Mouse (Mus musculus): ENCODE data around the gene Stx18. TPM values are rescaled to one million over a fixed set of nuclear protein-coding genes. Genes with fewer than 3 reads are reported as not detected.

The Stx18 gene
- total RNA-seq, 2 experiments from 2014 or later = 33.3 to 34.1 TPM

- DNase-seq (ENCODE audit: low spot score in 2 of 2) = no peak
Observed at GRCm38 (mm10) chr5:38126519-38127306, 88.2 kb downstream of the Stx18 start.

GRCm38 (mm10) chr5:38129339-38129738 is 90.8 kb downstream of the Stx18 start:
- no peak for DNase-seq (ENCODE audit: low spot score in 2 of 2)

- DNase-seq (ENCODE audit: low spot score in 2 of 2) = no peak
Observed at GRCm38 (mm10) chr5:38136247-38136646, 97.7 kb downstream of the Stx18 start.

- DNase-seq (ENCODE audit: low spot score in 2 of 2) = no peak
Observed at GRCm38 (mm10) chr5:38137163-38137562, 98.6 kb downstream of the Stx18 start.

- no peak for DNase-seq (ENCODE audit: low spot score in 2 of 2)
Observed at GRCm38 (mm10) chr5:38140893-38141292, 102.4 kb downstream of the Stx18 start.

GRCm38 (mm10) chr5:38146524-38146923 is 108.0 kb downstream of the Stx18 start:
- DNase-seq (ENCODE audit: low spot score in 2 of 2) = no peak

GRCm38 (mm10) chr5:38151264-38151663 is 112.7 kb downstream of the Stx18 start:
- no peak for DNase-seq (ENCODE audit: low spot score in 2 of 2)

- no peak for DNase-seq (ENCODE audit: low spot score in 2 of 2)
Observed at GRCm38 (mm10) chr5:38152201-38153108, 113.9 kb downstream of the Stx18 start.

DNA sequence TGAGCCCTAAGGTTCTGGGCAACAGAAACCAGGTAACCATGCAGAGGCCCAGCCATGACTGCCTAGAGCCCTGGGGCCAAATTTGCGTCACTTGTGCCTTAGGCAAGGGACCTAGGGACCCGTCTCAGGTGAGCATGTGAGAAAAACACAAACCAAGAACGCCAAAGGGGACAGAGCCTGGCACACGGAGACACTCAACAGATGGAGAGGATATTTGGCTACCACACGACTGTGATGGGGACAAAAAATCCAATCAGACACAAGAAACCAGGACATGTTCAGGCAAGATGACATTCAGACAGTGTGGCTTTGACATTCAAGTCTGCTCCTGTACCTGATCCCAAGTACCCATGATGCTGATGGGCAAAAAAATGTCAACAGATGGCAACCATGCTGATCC is 115.1 kb downstream of the Stx18 start:
- no peak for DNase-seq (ENCODE audit: low spot score in 2 of 2)

GRCm38 (mm10) chr5:38157481-38158020 is 119.0 kb downstream of the Stx18 start:
- no peak for DNase-seq (ENCODE audit: low spot score in 2 of 2)

GRCm38 (mm10) chr5:38158501-38158946 is 120.0 kb downstream of the Stx18 start:
- peak; percentile 52 to 57 for DNase-seq (ENCODE audit: low spot score in 2 of 2)

GRCm38 (mm10) chr5:38158947-38159633 is 120.5 kb downstream of the Stx18 start:
- peak; percentile 75 to 83 for DNase-seq (ENCODE audit: low spot score in 2 of 2)

DNA sequence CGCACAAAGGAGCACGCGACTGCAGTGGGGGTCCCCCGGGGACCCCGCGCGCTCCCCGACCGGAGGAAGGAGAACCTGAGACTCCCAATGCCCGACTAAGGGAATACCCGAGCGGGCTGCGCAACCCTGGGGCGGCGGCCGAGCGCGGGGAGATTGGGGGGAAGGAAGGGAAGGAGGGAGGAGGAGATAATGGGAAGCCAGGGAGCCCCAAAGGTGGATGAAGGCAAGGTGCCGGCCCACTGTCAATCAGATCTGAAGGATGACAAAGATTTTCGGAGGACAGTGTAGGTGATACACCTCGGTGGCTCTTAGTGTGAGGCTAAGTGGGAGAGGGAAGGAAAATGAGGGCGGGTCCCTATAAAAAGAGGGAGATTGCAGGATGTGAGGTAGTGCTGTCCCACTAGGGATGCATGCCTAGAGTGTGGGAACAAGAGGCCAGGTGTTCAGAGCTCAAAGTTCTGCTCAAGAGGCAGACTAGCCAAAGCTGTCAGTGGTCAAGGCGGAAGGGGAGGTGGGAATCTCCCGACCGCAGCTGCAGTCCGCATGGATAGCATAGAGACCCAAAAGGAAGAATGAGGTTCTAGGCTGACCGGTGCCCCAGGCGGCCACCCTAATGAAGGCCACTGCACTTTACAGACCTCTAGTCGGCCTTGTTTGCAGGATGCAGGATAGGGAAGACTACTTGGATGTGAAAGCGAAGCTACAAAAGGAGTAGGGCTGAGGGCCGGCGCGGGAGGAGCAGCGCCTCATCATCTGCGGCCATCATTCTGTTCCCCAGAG is 121.3 kb downstream of the Stx18 start, which contains the start of gene Nsg1:
Gene Nsg1 (minus strand): TSS at position 274 of the 780 bp plus-strand sequence.
- DNase-seq (ENCODE audit: low spot score in 2 of 2) = no peak

- DNase-seq (ENCODE audit: low spot score in 2 of 2) = no peak
Observed at GRCm38 (mm10) chr5:38168497-38168896, 130.0 kb downstream of the Stx18 start.

DNA sequence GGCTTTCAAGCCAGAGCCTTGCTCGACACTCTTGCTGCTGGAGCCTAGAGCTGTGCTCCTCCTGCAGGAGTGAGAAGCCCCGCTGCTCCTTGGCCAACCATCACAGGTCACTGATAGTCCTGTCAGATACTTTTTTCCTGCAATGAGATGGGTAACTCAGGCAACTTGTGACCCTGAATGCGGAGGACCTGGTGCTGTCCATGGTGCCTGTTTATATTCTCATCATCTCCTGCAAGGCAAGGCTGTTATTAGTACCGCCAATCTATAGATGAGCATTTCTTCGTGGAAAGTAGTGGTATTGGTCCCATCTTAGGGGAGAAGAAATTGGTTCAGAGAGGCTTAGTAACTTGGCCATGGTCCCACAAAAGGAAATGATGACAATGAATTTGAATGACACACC is 135.2 kb downstream of the Stx18 start:
- DNase-seq (ENCODE audit: low spot score in 2 of 2) = no peak

- no peak for DNase-seq (ENCODE audit: low spot score in 2 of 2)
Observed at GRCm38 (mm10) chr5:38174256-38174912, 135.8 kb downstream of the Stx18 start.

DNA sequence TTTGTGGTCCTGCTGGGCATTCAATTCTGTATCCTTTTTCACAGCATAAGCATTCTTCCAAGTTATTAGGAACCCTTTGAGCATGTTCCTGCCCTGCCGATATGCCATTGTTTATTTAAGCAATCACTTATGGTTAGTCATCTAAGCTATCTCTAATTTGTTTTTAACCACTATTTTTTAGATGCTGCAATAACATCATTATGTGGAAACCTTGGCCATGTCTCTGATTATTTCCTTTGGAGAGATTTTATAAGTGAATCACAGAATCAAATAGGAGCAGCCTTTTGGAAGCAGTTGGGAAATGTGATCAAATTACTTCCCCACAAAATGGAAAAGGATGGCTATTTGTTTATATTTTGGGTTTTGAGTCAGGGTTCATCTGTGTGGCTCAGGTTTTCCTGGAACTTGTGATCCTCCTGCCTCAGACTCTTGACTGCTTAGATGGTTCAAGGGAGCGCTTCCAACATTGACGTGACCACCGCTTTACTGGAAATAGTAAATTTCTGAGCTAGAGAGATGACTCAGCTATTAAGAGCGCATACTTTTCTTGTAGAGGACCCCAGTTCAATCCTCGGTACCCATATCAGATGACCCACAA is 146.2 kb downstream of the Stx18 start:
- no peak for DNase-seq (ENCODE audit: low spot score in 2 of 2)

GRCm38 (mm10) chr5:38187006-38187405 is 148.5 kb downstream of the Stx18 start:
- DNase-seq (ENCODE audit: low spot score in 2 of 2) = no peak
